Mouse (Mus musculus) gastrocnemius, adult 18-20 months (tissue): ENCODE measurements around the gene 9130213A22Rik. TPM values are rescaled to one million over a fixed set of nuclear protein-coding genes. Genes with fewer than 3 reads are reported as not detected.

ENCODE experiments used
- DNase-seq: peaks from one replicate; pipeline ENCODE4 v3.0.0; 2021; ENCODE audit warnings: low spot score
- long read RNA-seq, 2 experiments: library from polyadenylated mRNA; stranded (forward); transcript quantifications; one replicate each; pipeline ENCODE4 v2.0.0; 2021
- total RNA-seq, 2 experiments: library from RNA; stranded (reverse); gene quantifications; 2 replicates each; pipeline ENCODE4 v1.2.3; 2021

Gene 9130213A22Rik
- not detected for total RNA-seq
- long read RNA-seq, experiment 1 = 0 reads
- long read RNA-seq, experiment 2 = 0 reads

DNA sequence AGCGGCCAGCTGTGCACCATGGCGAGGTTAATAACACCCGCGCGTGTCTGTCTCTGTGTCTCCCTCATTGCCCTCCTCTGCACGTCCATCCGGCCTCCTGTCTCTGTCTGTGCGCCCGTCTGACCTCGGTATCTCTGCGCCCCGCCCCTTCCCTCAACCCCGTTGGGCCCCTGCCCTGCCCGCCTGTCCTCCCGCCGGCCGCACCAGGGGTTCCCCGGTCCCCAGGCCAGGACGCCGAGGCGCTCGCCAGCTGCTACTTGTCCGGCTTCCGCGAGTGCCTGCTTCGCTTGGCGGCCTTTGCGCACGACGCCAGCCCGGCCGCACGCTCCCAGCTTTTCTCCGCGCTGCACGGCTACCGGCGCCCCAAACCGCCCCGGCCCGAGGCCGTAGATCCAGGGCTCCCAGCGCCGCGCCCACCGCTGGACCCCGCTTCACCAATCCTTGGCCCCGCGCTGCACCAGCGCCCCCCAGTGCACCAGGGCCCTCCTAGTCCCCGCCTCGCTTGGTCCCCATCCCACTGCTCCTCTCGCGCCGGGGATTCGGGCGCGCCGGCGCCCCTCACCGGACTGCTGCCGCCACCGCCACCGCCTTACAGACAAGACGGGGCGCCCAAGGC lies at the start of gene 9130213A22Rik:
Gene 9130213A22Rik (minus strand): TSS at position 254 of the 616 bp plus-strand sequence.
- DNase-seq = peak; percentile 90

DNA sequence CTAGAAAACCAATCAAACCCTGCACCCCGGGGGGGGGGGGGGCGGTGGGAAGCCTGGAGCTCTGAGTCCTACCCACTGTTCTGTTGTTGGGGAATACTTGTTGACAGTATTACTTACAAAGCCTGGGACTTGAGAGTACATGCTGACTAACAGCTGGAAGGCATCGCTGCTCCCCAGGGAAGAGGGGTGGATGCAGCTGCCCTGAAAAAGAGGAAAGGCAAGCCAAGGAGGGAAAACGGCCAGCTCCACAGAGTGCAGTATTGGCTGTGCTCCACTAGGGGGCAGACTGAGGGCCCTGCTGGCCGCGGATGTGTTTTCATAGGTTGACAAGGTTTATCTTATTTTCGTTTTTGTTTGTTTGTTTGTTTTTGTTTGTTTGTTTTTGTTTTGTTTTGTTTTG lies 49.2 kb upstream of the 9130213A22Rik start:
- peak; percentile 87 for DNase-seq

DNA sequence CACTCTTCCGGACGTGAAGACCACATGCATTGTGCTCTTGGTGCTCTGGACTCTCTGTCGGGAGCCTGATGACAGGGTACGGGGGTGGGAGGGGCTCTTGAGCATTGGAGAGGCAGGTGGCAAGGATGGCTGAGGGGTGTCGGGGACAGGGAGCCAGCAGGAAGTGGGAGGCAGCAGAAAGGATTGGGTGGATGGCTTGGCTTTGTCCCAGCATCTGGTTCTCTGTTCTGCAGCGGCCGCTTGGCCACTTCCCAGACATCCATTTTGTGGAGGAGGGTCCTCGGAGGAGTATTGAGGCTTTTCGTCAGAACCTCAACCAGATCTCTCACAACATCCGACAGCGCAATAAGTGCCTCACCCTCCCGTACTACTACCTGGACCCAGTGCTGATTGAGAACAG lies 46.9 kb upstream of the 9130213A22Rik start:
- DNase-seq = no peak

DNA sequence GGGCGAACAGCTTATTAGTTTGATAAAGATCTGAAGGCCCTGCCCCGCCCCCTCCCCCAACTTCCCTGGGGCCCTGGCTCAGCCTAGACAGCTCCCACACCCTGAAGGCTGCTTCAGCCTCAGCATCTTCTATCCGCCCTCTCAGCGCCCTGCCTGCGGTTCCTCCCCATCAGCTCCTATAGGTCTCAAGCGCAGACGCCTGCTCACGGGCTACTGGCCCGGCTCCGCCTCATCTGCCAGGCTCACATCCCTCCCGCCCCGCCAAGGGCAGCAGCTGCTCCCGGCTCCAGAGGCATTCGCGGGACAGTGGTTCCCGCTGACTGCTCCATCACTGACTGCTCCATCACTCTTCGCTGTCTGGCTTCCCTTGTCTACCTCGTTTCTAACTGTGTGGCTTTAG lies 34.4 kb upstream of the 9130213A22Rik start, which contains the start of gene Alox12b:
Gene Alox12b (plus strand): TSS at position 190 of the 400 bp plus-strand sequence.
- no peak for DNase-seq

DNA sequence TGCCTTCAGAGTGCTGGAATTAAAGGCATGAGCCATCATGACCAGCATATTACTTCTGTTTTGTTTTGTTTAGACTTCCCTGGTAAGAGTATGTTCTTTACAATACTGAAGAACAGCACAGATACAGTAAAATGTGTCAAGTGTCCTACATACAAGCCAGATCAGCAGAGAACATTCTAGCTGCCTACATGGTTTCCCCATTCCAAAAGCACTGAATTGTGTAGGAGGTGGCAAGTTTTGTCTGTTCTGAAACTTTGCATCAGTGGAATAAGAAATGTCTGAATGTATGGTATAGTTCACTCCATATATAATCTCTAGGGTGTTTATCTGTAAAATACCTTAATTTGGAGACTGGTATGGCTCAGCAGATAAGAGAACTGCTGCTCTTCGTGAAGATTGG lies 33.0 kb upstream of the 9130213A22Rik start:
- DNase-seq = no peak

DNA sequence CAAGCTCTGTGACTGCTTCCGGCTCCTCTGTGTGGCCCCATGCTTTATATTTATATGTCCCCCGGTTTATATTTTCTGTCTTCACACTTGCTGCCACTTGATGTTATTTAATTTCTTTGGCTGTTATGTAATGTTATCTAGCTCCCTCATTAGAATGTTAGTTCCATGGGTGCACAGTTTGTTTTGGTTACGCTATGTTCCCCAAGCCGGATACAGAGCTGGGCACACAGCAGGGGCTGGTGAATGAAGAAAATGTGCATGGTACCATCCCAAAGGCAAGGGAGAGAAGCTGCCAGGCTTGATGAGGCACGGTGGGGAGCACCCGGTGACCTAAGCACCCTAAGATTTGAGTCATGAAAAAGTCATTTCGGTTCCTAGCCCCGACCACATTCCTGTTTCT lies 31.4 kb upstream of the 9130213A22Rik start:
- DNase-seq = no peak

DNA sequence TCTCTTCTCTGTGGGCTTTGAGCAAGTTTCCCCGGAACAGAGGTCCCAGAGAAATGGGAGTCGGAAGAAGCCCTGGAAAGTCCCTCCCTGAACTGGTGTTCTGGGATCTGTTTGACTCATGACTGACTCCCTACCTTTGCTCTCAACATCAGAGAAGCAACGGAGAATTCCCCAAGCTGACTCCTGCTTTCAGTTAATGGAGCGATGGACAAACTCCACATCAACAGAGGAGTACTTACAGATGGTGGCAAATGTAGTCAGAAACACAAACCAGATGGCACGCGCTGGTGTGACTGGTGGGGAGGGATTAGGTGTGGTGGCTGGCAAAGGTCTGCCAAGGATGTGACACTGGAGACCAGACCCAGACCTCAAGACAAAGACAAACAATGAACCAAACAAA lies 28.6 kb upstream of the 9130213A22Rik start:
- DNase-seq = no peak

DNA sequence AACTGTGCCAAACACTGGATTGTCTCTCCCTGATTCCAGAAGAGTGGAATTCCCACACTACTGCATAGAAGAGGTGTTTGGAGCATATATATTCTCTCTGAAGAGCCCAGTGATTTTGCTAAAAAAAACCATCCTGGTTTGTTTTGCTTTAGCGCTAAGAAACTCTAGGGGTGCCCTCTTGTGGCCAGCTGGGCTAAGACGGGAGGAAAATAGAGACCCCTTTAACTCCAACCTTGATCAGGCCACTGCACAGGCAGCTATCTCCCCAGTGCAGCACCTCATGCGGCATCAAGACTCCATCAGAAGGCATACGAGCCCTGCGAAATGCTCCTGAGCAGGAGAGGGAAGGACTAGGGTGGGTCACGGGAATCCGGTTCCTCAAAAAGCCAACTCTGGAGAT lies 28.1 kb upstream of the 9130213A22Rik start:
- peak; percentile 62 for DNase-seq

DNA sequence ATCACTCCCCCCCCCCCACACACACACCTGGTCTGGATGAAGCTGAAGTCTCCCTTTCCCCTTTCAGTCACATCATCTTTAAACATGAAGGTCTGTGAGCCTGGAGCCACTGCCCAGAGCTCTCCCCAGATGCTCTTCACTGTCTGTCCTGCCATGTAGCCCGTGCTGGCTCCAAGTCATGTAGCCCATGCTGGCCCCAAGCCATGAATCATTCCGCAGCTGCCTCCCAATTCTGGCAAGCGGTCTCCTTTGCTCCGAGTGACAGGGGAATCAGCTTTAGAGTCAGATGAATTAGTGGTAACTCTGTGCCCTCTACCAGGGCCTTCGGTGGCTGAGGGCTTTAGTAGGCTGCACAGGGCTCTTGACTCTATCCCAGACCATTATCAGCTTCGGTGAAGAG lies 27.3 kb upstream of the 9130213A22Rik start:
- DNase-seq = no peak

DNA sequence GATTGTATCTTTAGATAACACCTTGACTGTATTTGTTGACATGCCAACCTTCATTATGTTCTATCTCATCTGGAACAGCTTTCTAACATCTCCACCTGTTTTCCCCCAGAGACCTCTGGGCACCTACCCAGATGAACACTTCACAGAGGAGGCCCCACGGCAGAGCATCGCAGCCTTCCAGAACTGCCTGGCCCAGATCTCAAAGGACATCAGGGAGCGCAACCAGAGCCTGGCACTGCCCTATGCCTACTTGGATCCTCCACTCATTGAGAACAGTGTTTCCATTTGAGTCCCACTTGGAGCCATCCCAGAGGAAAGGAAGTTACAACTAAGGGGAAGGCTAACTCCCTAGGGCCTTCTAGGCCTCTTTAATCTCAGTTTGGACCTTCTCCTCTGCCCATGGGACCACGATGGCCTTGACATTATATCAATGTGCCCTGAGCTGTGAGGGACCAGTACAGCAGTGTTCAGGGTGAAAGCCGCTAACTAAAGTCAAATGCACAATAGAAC lies 26.1 kb upstream of the 9130213A22Rik start:
- DNase-seq = no peak

DNA sequence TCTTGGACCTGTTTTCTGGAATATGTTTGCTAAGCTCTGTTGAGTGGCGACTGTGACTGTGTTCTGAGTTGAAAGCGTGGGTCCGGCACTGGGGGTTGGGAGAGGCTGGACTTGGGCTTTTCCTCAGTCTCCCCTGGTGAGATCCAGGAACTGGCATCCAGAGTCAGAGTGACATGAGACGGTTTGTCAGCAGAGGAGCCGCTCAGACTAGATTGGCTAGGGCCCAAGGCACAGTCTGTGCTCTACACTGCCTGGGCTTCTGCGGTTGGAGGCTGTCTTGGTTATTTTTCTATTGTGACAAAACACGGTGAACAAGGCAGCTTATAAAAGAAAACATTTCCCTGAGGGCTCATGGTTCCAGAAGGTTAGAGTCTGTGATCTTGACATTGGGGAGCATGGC lies 25.2 kb upstream of the 9130213A22Rik start:
- peak; percentile 13 for DNase-seq

DNA sequence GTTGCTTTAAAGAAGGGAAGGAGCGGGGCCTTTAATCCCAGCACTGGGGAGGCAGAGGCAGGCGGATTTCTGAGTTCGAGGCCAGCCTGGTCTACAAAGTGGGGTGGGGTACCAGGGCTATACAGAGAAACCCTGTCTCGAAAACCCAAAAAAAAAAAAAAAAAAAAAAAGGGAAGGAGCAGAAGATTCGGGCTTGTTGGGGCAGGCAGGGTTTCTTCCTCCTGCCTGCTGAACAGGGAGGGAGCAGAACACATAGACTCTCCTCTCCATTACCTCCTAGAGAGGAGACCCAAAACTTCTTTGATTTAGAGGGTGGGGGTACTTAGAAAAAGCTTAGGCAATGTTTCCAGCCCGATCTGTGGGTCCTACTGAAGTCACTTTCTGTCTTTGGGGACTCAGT lies 13.0 kb upstream of the 9130213A22Rik start:
- no peak for DNase-seq

DNA sequence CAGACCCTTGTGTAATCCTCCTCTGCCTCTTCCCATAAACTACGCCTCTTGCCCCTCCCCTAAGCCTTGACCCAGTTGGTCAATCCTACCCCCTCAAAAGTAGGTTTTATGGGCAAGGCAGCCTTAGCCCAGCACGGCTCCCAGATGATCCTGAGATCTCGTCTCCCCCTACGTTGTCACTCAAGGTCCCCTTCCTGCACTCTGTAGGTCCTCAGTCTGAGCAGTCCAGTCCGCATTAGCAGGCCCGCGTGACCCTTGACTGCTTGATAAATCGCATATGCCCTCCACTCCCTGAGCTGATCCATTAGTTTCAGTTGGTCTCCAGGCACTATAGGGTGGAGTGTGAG lies 12.2 kb upstream of the 9130213A22Rik start:
- no peak for DNase-seq

DNA sequence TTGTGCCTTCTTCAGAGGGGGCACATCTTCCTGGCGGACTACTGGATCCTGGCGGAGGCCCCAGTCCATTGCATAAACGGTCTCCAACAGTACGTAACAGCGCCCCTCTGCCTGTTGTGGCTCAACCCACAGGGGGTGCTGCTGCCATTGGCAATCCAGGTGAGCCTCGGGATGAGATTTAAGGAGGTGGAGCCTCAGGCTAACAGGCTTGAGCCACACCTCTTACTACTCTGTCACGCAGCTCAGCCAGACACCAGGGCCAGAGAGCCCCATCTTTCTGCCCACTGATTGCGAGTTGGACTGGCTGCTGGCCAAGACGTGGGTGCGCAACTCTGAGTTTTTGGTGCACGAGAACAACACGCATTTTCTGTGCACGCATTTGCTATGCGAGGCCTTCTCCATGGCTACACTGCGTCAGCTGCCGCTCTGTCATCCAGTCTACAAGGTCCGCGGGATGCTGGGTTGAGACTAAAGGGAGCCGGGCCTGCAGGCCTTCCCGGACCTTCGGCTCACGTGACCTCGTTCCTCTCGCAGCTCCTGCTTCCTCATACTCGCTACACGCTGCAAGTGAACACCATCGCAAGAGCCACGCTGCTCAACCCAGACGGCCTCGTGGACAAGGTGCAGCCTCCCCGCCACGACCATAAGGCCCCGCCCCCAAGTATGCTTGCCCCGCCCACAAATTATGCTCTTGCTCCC lies 11.7 kb upstream of the 9130213A22Rik start:
- peak; percentile 26 for DNase-seq

DNA sequence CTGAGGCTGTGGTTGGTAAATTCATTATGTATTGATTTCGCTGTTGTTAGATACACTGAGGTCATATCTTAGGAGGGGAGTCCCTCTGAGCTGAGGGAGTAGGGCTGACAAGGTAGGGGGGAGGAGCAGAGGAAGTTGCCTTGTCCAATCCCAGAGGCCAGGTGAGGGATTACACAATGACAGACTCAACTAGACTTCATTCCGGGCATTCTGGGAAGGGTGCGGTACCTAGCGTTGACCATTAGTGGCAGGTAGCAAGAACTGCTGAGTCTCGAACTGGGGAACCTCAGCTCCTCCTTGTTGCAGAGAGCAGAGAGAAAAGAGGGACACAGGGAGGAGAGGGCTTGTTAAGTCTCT lies 11.2 kb upstream of the 9130213A22Rik start:
- DNase-seq = no peak

DNA sequence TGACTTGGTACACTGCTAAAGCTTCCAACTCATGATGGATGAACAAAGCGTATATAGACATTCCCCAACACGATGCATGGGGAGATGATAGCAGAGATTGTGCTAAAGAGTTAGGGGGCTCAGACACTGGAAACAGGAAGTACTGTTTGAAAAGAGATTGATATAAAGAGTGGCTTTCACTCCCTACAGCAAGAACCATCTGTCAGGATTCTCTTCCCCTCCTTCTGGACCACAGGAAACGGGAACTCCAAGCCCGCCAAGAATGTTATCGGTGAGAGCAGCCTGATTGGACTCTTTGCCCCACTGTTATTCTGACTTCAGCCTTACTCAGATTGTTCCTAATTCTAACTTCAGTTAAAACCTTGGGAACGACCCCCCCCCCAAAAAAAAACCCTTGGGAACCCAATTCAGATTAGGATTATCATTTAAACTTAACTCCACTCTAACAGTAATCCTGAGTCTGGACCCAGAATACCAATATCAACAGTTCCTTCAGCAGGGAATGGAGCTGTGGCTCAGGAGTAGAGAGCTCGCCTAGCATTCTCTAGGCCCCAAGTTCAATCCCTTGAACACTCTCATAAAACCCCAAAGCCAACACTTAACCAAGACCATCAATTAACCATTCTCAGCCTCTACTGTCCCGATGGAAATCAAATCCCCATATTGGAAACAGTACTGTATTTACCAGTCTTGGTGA lies 6.2 kb upstream of the 9130213A22Rik start:
- no peak for DNase-seq

DNA sequence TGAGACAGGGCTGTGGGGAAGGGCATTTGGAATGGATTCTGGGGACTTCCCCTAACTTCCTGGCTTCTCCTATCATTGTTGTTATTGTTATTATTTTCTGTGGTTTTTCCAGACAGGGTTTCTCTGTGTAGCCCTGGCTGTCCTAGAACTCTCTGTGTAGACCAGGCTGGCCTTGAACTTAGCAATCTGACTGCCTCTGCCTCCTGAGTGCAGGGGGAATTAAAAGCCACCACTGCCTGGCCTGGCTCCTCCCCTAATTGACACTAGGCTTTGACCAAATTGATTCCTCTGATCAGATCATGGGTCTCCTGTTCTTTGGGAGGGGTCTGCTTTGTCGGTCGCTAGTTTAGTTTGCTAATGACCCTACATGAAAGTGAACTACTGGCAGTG lies 4.3 kb upstream of the 9130213A22Rik start:
- no peak for DNase-seq

DNA sequence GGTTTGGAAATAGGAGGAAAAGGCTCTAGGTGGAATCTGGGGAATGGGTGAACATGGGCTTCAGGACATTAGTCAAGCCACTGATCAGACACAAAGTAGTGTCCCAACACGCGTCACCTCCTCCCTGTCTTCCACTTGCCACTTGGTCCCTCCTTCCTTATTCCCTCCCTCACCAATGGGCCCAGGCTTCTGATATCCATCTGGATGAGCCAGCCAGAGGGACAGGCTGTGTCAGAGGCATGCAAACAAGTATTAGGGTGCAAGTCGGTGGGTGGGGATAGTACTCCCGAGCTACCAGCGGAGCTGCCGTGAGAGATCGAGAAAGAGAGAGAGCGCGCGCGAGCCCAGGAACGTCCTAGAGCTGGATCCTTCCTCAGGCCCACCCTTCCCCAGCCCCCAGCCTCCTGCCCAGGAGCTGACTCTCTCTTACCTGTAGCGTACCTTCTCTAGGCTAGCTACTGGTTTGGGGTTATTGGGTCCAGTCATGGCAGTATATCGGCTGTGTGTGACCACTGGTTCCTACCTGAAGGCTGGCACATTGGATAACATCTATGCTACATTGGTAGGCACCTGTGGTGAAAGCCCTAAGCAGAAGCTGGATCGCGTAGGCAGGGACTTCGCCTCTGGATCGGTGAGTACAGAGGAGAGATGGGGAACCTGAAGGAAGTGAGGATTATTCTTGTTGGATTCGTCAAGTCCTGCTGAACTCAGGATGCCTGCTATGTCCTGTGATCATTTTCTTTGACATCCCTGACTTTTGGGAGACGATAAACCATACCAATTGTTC lies 3.7 kb upstream of the 9130213A22Rik start:
- no peak for DNase-seq

DNA sequence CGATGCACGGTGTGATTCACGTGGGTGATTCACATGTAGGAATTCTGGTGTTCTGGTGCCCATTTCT lies 3.3 kb upstream of the 9130213A22Rik start, which contains the start of gene Aloxe3:
Gene Aloxe3 (plus strand): TSS at position 45 of the 67 bp plus-strand sequence.
- DNase-seq = no peak

DNA sequence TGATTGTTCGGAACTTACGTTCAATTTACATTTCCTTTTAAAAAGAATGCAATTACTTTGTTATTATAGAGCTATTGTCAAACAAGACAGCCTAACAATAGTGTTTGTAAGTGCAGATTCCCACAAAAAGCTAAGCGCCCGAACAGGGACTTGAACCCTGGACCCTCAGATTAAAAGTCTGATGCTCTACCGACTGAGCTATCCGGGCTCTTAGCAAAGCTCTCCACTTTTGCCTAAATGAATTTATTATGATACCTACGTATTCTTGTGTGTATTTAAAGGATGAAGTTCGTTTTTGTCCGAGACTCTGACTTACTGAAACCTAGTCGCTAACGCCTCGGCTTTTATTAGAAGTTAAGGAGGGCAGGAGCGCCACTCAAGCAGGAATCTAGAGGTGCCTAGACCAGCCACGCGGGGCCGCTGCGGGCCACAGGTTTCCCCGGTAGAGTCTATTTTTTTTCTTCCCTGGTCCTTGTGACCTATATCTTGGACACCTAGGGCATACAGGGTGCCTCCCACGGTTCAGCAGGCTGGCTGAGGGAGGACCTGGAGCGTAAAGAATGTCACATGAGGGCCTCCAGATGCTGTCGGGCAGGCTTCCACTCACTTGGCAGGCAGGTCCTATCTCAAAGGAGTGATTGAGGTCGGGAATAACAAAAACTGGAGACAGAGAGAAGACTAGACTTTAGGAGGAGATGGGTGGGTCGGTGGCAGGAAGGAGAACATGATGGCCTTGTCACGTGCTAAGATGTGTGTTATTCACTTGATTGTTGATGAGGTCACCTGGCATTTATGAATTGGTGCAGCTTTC lies 2.9 kb upstream of the 9130213A22Rik start:
- peak; percentile 81 for DNase-seq

DNA sequence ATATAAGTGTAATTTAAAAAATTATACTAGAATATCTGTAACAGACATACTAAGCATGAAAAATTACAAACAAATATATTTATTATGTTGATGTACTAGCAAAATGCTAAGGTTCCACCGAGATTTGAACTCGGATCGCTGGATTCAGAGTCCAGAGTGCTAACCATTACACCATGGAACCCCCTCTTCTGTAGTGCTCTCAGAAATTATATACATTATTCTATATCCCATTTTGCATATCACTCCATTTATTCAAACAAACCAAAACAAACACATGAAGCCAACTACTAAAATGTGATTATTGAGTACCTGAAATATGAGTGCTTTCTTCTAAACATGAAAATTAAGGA lies 2.1 kb upstream of the 9130213A22Rik start:
- DNase-seq = peak; percentile 79
